Mouse (Mus musculus) hindbrain, embryonic 12.5 days (tissue): ENCODE measurements around the gene Pigh. TPM values are rescaled to one million over a fixed set of nuclear protein-coding genes. Genes with fewer than 3 reads are reported as not detected.
A peak's percentile ranks its signal among the peaks of the same experiment; 100 is the strongest.

ENCODE experiments used
- ATAC-seq: fragments of 200-750 bp; cut with Nextera tagmentation; 2 replicates; pipeline ENCODE4 v1.8.0; 2017; ENCODE audit warnings: moderate TSS enrichment; ENCODE audit not compliant: low FRiP score
- H3K27ac ChIP-seq: fragments of 300-500 bp; sonication (generic); 2 replicates; pipeline ENCODE4 v1.5.1; 2016; ENCODE audit warnings: mild to moderate bottlenecking
- H3K27me3 ChIP-seq: fragments of 300-500 bp; sonication (generic); 2 replicates; pipeline ENCODE4 v1.6.1; 2016; ENCODE audit warnings: mild to moderate bottlenecking
- H3K36me3 ChIP-seq: fragments of 300-500 bp; sonication (generic); 2 replicates; pipeline ENCODE4 v1.6.1; 2016; ENCODE audit warnings: mild to moderate bottlenecking
- H3K4me1 ChIP-seq: fragments of 300-500 bp; sonication (generic); 2 replicates; pipeline ENCODE4 v1.6.1; 2016
- H3K4me2 ChIP-seq: fragments of 300-500 bp; sonication (generic); replicated peaks from 2 replicates; pipeline ENCODE4 v1.6.1; 2016; ENCODE audit warnings: mild to moderate bottlenecking
- H3K4me3 ChIP-seq: fragments of 300-500 bp; sonication (generic); 2 replicates; pipeline ENCODE4 v1.5.1; 2016; ENCODE audit warnings: mild to moderate bottlenecking
- H3K9ac ChIP-seq: fragments of 300-500 bp; sonication (generic); 2 replicates; pipeline ENCODE4 v1.6.1; 2016; ENCODE audit warnings: mild to moderate bottlenecking, moderate library complexity
- H3K9me3 ChIP-seq: fragments of 300-500 bp; sonication (generic); replicated peaks from 2 replicates; pipeline ENCODE4 v1.6.1; 2016; ENCODE audit warnings: mild to moderate bottlenecking
- WGBS: fragments of 180-500 bp; shearing (Covaris S2); methylation state at CpG from one replicate; pipeline ENCODE4 v1.1.7; 2016; 5-methylcytosine and 5-hydroxymethylcytosine counted together
- polyA plus RNA-seq: library from polyadenylated mRNA; unstranded; fragments of >200 nt; fragmentation: Nextera tagmentation; extraction: Ambion mirVana; gene quantifications from 2 replicates; pipeline ENCODE4 v1.2.1, GENCODE M21; 2016

Pigh gene
- polyA plus RNA-seq, result 27.1 and 28.3 TPM in 2 replicates

- Histone ChIP-seq H3K4me3 (peak within 1 kb of the TSS; percentile 83), H3K36me3 (no peaks in the 10 kb centered on the region; the same call in none of the 2 replicates), H3K27ac (peak within 1 kb of the TSS; percentile 30), H3K9me3 (no peaks in the 10 kb centered on the region), H3K9ac (peak within 1 kb of the TSS; percentile 81), H3K27me3 (no peaks in the 10 kb centered on the region), H3K4me2 (peak within 1 kb of the TSS; percentile 72), H3K4me1 (peaks cover 10% of the 10 kb centered on the region)
- peak; percentile 98 for ATAC-seq
- WGBS, result under 1% methylated on average over 43 of the region's 53 CpGs
Observed at GRCm38 (mm10) chr12:79089182-79089812, at the start of gene Pigh. Gene Pigh, minus strand, starts transcription at chr12:79089651.

- H3K4me3 ChIP-seq, result no peak overlapping the region
Observed at GRCm38 (mm10) chr12:79138999-79139398, 49.5 kb upstream of the Pigh start.

GRCm38 (mm10) chr12:79136949-79137348 lies 47.5 kb upstream of the Pigh start:
- no peaks in the 10 kb centered on the region for H3K4me1 ChIP-seq
- H3K27ac ChIP-seq, result no peak overlapping the region
- H3K4me3 ChIP-seq, result no peak overlapping the region
- no peaks in the 10 kb centered on the region for H3K36me3 ChIP-seq
- no peak for ATAC-seq
- H3K27me3 ChIP-seq, result peaks cover 15% of the 10 kb centered on the region
- H3K9me3 ChIP-seq, result no peaks in the 10 kb centered on the region
- H3K4me2 ChIP-seq, result no peak overlapping the region
- 68% methylated on average over 7 of the region's 7 CpGs for WGBS
- H3K9ac ChIP-seq, result no peak overlapping the region

More at GRCm38 (mm10) chr12:79138999-79139398, 49.5 kb upstream of the Pigh start:
- Histone ChIP-seq H3K9ac (no peak overlapping the region), H3K4me1 (no peaks in the 10 kb centered on the region), H3K27ac (no peak overlapping the region), H3K9me3 (no peaks in the 10 kb centered on the region), H3K36me3 (no peaks in the 10 kb centered on the region), H3K4me2 (no peak overlapping the region), H3K27me3 (no peaks in the 10 kb centered on the region)
- ATAC-seq, result no peak

- Histone ChIP-seq H3K27me3 (peaks cover 32% of the 10 kb centered on the region), H3K4me1 (peaks cover 7% of the 10 kb centered on the region), H3K4me2 (no peak overlapping the region), H3K9me3 (no peaks in the 10 kb centered on the region), H3K36me3 (no peaks in the 10 kb centered on the region), H3K4me3 (no peak overlapping the region), H3K9ac (no peak overlapping the region), H3K27ac (no peak overlapping the region)
- 38% methylated on average over 4 of the region's 4 CpGs for WGBS
- no peak for ATAC-seq
Observed at GRCm38 (mm10) chr12:79135105-79135504, 45.7 kb upstream of the Pigh start.

- H3K27ac ChIP-seq, result no peak overlapping the region
- ATAC-seq, result no peak
- H3K9me3 ChIP-seq, result no peaks in the 10 kb centered on the region
- H3K9ac ChIP-seq, result no peak overlapping the region
- no peak overlapping the region for H3K4me2 ChIP-seq
- no peaks in the 10 kb centered on the region for H3K36me3 ChIP-seq
- no peak overlapping the region for H3K4me3 ChIP-seq
- peaks cover 35% of the 10 kb centered on the region for H3K27me3 ChIP-seq
- whole genome bisulfite sequencing, result 43% methylated on average over 8 of the region's 8 CpGs
- H3K4me1 ChIP-seq, result peaks cover 7% of the 10 kb centered on the region
Observed at GRCm38 (mm10) chr12:79134676-79135075, 45.2 kb upstream of the Pigh start.

- peak overlapping the region; percentile 61; the same call in 1 of the 2 replicates for H3K9ac ChIP-seq
- peak overlapping the region; percentile 92 for H3K4me2 ChIP-seq
- peak overlapping the region; percentile 47 for H3K4me3 ChIP-seq
- no peaks in the 10 kb centered on the region for H3K36me3 ChIP-seq
- 28% methylated on average over 5 of the region's 5 CpGs for WGBS
- H3K27me3 ChIP-seq, result peaks cover 38% of the 10 kb centered on the region
- no peak for ATAC-seq
- H3K9me3 ChIP-seq, result no peaks in the 10 kb centered on the region
- peaks cover 7% of the 10 kb centered on the region for H3K4me1 ChIP-seq
- no peak overlapping the region for H3K27ac ChIP-seq
Observed at GRCm38 (mm10) chr12:79131706-79132460, 42.4 kb upstream of the Pigh start.

- peaks cover 38% of the 10 kb centered on the region for H3K27me3 ChIP-seq
- no peak for ATAC-seq
- under 1% methylated on average over 22 of the region's 22 CpGs for WGBS
- no peaks in the 10 kb centered on the region for H3K9me3 ChIP-seq
- H3K9ac ChIP-seq, result peak overlapping the region; percentile 61
- H3K36me3 ChIP-seq, result no peaks in the 10 kb centered on the region
- H3K4me2 ChIP-seq, result peak overlapping the region; percentile 92
- no peak overlapping the region for H3K27ac ChIP-seq
- peaks cover 7% of the 10 kb centered on the region for H3K4me1 ChIP-seq
- peak overlapping the region; percentile 47 for H3K4me3 ChIP-seq
Observed at GRCm38 (mm10) chr12:79131178-79131675, 41.8 kb upstream of the Pigh start.

- Histone ChIP-seq H3K9ac (peak within 1 kb of the TSS; percentile 61), H3K9me3 (no peaks in the 10 kb centered on the region), H3K4me3 (peak within 1 kb of the TSS; percentile 47), H3K27ac (no peak within 1 kb of the TSS), H3K4me1 (peaks cover 7% of the 10 kb centered on the region), H3K4me2 (peak within 1 kb of the TSS; percentile 92), H3K27me3 (peaks cover 38% of the 10 kb centered on the region), H3K36me3 (no peaks in the 10 kb centered on the region)
- under 1% methylated on average over 47 of the region's 47 CpGs for WGBS
- peak; percentile 93 for ATAC-seq
Observed at GRCm38 (mm10) chr12:79130299-79131177, 41.1 kb upstream of the Pigh start, which contains the start of gene Arg2. Gene Arg2, plus strand, starts transcription at chr12:79130777.

GRCm38 (mm10) chr12:79122820-79123219 lies 33.4 kb upstream of the Pigh start:
- no peak overlapping the region for H3K27ac ChIP-seq
- H3K9me3 ChIP-seq, result no peaks in the 10 kb centered on the region
- ATAC-seq, result no peak
- no peak overlapping the region for H3K4me3 ChIP-seq
- H3K27me3 ChIP-seq, result no peaks in the 10 kb centered on the region
- H3K9ac ChIP-seq, result no peak overlapping the region
- 43% methylated on average over 3 of the region's 3 CpGs for WGBS
- no peaks in the 10 kb centered on the region for H3K4me1 ChIP-seq
- H3K4me2 ChIP-seq, result no peak overlapping the region
- H3K36me3 ChIP-seq, result no peaks in the 10 kb centered on the region

- Histone ChIP-seq H3K27me3 (no peaks in the 10 kb centered on the region), H3K36me3 (no peaks in the 10 kb centered on the region), H3K9me3 (no peaks in the 10 kb centered on the region), H3K4me2 (no peak overlapping the region), H3K4me3 (no peak overlapping the region), H3K9ac (no peak overlapping the region), H3K27ac (no peak overlapping the region), H3K4me1 (no peaks in the 10 kb centered on the region)
- 92% methylated on average over 4 of the region's 4 CpGs for WGBS
- ATAC-seq, result no peak
Observed at GRCm38 (mm10) chr12:79118991-79119390, 29.5 kb upstream of the Pigh start.

GRCm38 (mm10) chr12:79105312-79105711 lies 15.9 kb upstream of the Pigh start:
- H3K27me3 ChIP-seq, result no peaks in the 10 kb centered on the region

GRCm38 (mm10) chr12:79104544-79104943 lies 15.1 kb upstream of the Pigh start:
- WGBS, result 78% methylated on average over 2 of the region's 2 CpGs
- Histone ChIP-seq H3K4me2 (no peak overlapping the region), H3K9ac (no peak overlapping the region), H3K27ac (no peak overlapping the region), H3K4me1 (no peaks in the 10 kb centered on the region), H3K27me3 (no peaks in the 10 kb centered on the region), H3K36me3 (no peaks in the 10 kb centered on the region), H3K4me3 (no peak overlapping the region), H3K9me3 (no peaks in the 10 kb centered on the region)
- no peak for ATAC-seq

More at GRCm38 (mm10) chr12:79105312-79105711, 15.9 kb upstream of the Pigh start:
- no peak overlapping the region for H3K27ac ChIP-seq
- no peaks in the 10 kb centered on the region for H3K4me1 ChIP-seq
- H3K9ac ChIP-seq, result no peak overlapping the region
- no peaks in the 10 kb centered on the region for H3K36me3 ChIP-seq
- H3K4me3 ChIP-seq, result no peak overlapping the region
- no peak overlapping the region for H3K4me2 ChIP-seq
- H3K9me3 ChIP-seq, result no peaks in the 10 kb centered on the region
- 93% methylated on average over 5 of the region's 5 CpGs for WGBS
- no peak for ATAC-seq
